Mouse (Mus musculus): ENCODE data around the gene Epo. TPM values are rescaled to one million over a fixed set of nuclear protein-coding genes. Genes with fewer than 3 reads are reported as not detected.
A peak's percentile ranks its signal among the peaks of the same experiment; 100 is the strongest.

Epo gene
- total RNA-seq, 2 experiments from 2014 or later = not detected

GRCm38 (mm10) chr5:137491559-137491958, 41.5 kb downstream of the Epo start:
- intact Hi-C loops (cut with DNase I) = no loop called here
- peak; percentile 70 to 72 for DNase-seq

- no peak for DNase-seq
- intact Hi-C loops (cut with DNase I) = loop anchor here (10.0 kb wide), 1 partner anchor 353 kb away; no protein-coding TSS in a partner anchor
These were observed 45.4 kb downstream of the Epo start for GRCm38 (mm10) chr5:137487616-137488015.

- intact Hi-C loops (cut with DNase I) = loop anchor here (10.0 kb wide), 1 partner anchor 351 kb away; no protein-coding TSS in a partner anchor
- no peak for DNase-seq
These were observed 47.2 kb downstream of the Epo start for GRCm38 (mm10) chr5:137485851-137486155.

- no peak for DNase-seq
These were observed 47.8 kb downstream of the Epo start for GRCm38 (mm10) chr5:137485071-137485850.

GRCm38 (mm10) chr5:137481897-137482296, 51.1 kb downstream of the Epo start:
- DNase-seq = peak in 1 of 2 experiments; percentile 20
- intact Hi-C loops (cut with DNase I) = loop anchor here (2.0 to 10.0 kb wide), 3 partner anchors 19 to 347 kb away; partner anchors contain the start of gene Slc12a9

More at GRCm38 (mm10) chr5:137485071-137485850, 47.8 kb downstream of the Epo start:
- intact Hi-C loops (cut with DNase I) = loop anchor here (10.0 kb wide), 1 partner anchor 350 kb away; no protein-coding TSS in a partner anchor

- peak; percentile 82 to 91 for DNase-seq
- intact Hi-C loops (cut with DNase I) = loop anchor here (5.0 to 10.0 kb wide), 2 partner anchors 149 to 346 kb away; partner anchors contain the start of gene Slc12a9
These were observed 51.9 kb downstream of the Epo start for GRCm38 (mm10) chr5:137481138-137481537.

GRCm38 (mm10) chr5:137476964-137477363, 56.1 kb downstream of the Epo start, which contains the start of gene Zan:
Gene Zan, minus strand, starts transcription at chr5:137477064.
- no peak for DNase-seq
- intact Hi-C loops (cut with DNase I) = no loop called here

- no peak for DNase-seq
These were observed 58.7 kb downstream of the Epo start for GRCm38 (mm10) chr5:137474351-137474750.

GRCm38 (mm10) chr5:137472252-137472904, 60.7 kb downstream of the Epo start:
- intact Hi-C loops (cut with DNase I) = no loop called here
- no peak for DNase-seq

More at GRCm38 (mm10) chr5:137474351-137474750, 58.7 kb downstream of the Epo start:
- intact Hi-C loops (cut with DNase I) = no loop called here

GRCm38 (mm10) chr5:137466946-137467345, 66.1 kb downstream of the Epo start:
- DNase-seq = no peak
- intact Hi-C loops (cut with DNase I) = no loop called here

- no peak for DNase-seq
- intact Hi-C loops (cut with DNase I) = no loop called here
These were observed 68.0 kb downstream of the Epo start for GRCm38 (mm10) chr5:137465049-137465448.

- intact Hi-C loops (cut with DNase I) = no loop called here
- DNase-seq = no peak
These were observed 77.0 kb downstream of the Epo start for GRCm38 (mm10) chr5:137455866-137456591.

GRCm38 (mm10) chr5:137455206-137455605, 77.8 kb downstream of the Epo start:
- intact Hi-C loops (cut with DNase I) = no loop called here
- DNase-seq = no peak

GRCm38 (mm10) chr5:137445536-137445935, 87.5 kb downstream of the Epo start:
- no peak for DNase-seq

GRCm38 (mm10) chr5:137440216-137440855, 92.7 kb downstream of the Epo start:
- DNase-seq = no peak
- intact Hi-C loops (cut with DNase I) = no loop called here

More at GRCm38 (mm10) chr5:137445536-137445935, 87.5 kb downstream of the Epo start:
- intact Hi-C loops (cut with DNase I) = no loop called here

GRCm38 (mm10) chr5:137433889-137434288, 99.2 kb downstream of the Epo start:
- no peak for DNase-seq
- intact Hi-C loops (cut with DNase I) = no loop called here

All from heart, postnatal 14 days (tissue).